Mouse (Mus musculus): ENCODE data around the gene Stag2.

DNA sequence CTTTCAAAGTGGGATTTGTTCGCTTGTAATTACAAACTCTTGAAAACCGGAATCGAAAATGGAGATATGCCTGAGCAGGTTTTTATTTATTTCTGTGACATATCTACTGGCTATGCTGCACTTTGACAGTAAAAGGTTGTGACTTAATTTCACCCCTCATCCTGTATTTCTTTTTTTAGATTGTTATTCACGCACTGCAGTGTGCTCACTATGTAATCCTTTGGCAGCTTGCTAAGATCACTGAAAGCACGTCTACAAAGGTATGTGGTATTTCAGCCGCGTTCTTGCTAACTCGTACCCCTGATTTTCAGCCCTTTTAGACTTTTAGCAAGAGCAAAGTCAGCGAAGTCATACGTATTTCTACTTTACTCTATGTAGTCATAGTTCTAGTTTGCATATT, 101.2 kb downstream of the Stag2 start:
- TF ChIP-seq CTCF (IDR thresholded peaks at IDR 0.05; ENCODE audit: low read depth) (no peak), EP300 (optimal IDR thresholded peaks at IDR 0.05) (no peak)

All from stomach, postnatal 0 days (tissue).